Mouse (Mus musculus) urinary bladder, postnatal 14 days (tissue): ENCODE measurements around the gene Ubfd1.
A peak's percentile ranks its signal among the peaks of the same experiment; 100 is the strongest.
"Not testable (repeated sequence)": the region's sequence is repeated elsewhere in the genome, so short reads cannot be mapped to it uniquely, and the experiment has no call there.

Source experiments
- DNase-seq: peaks from one replicate; pipeline ENCODE4 v3.0.0; 2021; ENCODE audit warnings: low spot score

Gene Ubfd1

GRCm38 (mm10) chr7:122087195-122087982, 20.4 kb downstream of the Ubfd1 start:
- no peak for DNase-seq

- DNase-seq = no peak
Measured at GRCm38 (mm10) chr7:122094564-122095330, 27.8 kb downstream of the Ubfd1 start.

DNA sequence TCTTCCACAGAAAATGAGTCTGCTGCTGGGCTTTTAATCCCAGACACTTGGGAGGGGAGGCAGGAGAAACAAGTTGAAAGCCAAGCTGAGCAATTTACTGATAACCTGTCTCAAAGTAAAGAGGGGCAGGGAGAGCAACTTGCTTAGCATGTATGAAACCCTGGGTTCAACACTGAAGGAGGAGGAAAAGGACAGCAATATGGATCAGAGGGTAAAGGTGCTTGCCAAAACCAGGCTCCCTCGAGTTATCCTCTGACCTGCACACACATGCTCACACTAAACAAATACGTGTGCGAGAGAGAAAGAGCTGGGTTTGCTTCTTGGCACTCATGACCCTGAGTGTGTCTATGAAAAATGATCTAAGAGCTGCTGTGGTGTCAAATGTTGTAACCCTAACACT, 31.0 kb downstream of the Ubfd1 start:
- no peak for DNase-seq

DNA sequence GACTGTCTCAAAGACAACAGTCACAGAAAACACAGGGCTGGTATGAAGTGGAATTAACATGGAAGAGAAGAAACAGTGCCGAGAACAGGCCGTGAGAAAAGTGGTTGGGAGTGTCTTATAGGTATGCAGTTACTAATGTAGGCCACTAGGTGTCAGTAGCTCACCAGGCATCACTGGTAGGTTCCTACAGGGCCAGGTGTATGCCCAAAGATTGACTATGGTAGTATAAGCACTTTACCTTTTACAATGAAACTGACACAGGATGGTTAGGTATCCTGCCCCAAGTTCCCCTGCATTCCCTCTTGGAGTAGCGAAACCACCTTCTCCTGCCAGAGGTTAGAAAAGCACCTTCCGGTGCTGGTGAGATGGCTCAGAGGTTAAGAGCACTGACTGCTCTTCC, 32.2 kb downstream of the Ubfd1 start:
- DNase-seq = peak; percentile 37

- not testable (repeated sequence) for DNase-seq
Measured at GRCm38 (mm10) chr7:122101014-122101746, 34.2 kb downstream of the Ubfd1 start.

GRCm38 (mm10) chr7:122101747-122102244, 34.8 kb downstream of the Ubfd1 start, which contains the start of gene Ndufab1:
Ndufab1 (minus strand) TSS chr7:122101886.
- DNase-seq = peak; percentile 84

GRCm38 (mm10) chr7:122108206-122108605, 41.2 kb downstream of the Ubfd1 start:
- DNase-seq = no peak

DNA sequence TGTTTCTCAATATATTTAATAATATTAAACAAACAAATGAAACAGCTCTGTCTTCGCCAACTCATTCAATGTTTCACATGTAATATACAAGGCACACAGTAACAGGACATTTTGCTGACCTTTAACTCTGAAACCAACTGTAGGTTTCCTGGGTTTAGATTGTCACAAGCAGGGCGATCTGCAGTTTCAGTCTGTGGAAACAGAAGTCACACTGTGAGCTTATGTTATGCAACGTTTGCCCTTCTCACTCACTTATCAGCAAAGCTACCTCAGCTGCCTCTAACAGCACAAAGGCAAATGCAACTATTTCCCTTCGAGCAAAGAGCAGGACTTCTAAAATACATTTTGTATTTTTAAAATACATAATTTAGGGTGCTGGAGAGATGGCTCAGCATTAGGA, 56.5 kb downstream of the Ubfd1 start:
- DNase-seq = no peak

GRCm38 (mm10) chr7:122125636-122126035, 58.7 kb downstream of the Ubfd1 start:
- no peak for DNase-seq

- DNase-seq = no peak
Measured at GRCm38 (mm10) chr7:122126946-122127345, 60.0 kb downstream of the Ubfd1 start.
